Mouse (Mus musculus): ENCODE measurements at regions not wholly inside any gene's neighbourhood (a gene's known extent, or its start where the extent isn't known, plus 50 kb on each side); places are given as distances from the start of the nearest gene placed in this dataset.

- TF ChIP-seq POLR2A (IDR thresholded peaks at IDR 0.05; ENCODE audit: borderline replicate concordance, extremely low read depth, low read depth, low read length) (no peak), CTCF (IDR thresholded peaks at IDR 0.05; ENCODE audit: insufficient read depth, low read length) (no peak)
Observed at GRCm38 (mm10) chr8:8139720-8140119, 521.3 kb downstream of the Efnb2 start.
